Mouse (Mus musculus) G1E (cell line): ENCODE data around the gene Hist1h2bj.

Experiments used
- CTCF ChIP-seq: IDR thresholded peaks from 2 replicates; pipeline ENCODE4 v1.5.1; 2012; ENCODE audit warnings: low read depth, low read length, inconsistent platforms, mixed read lengths
- GATA1 ChIP-seq: IDR thresholded peaks from 2 replicates; pipeline ENCODE4 v1.6.1; 2012; ENCODE audit warnings: borderline replicate concordance, low read length, inconsistent platforms, mixed read lengths
- GATA2 ChIP-seq: IDR thresholded peaks from 2 replicates; pipeline ENCODE4 v1.6.1; 2012; ENCODE audit warnings: low read depth, low read length, inconsistent platforms, borderline replicate concordance
- POLR2AphosphoS5 ChIP-seq: IDR thresholded peaks from 2 replicates; pipeline ENCODE4 v1.6.1; 2012; ENCODE audit warnings: low read depth, low read length, inconsistent platforms; ENCODE audit not compliant: insufficient replicate concordance
- TAL1 ChIP-seq: conservative IDR thresholded peaks from 2 replicates; pipeline ENCODE4 v1.6.1; 2012; ENCODE audit warnings: low read depth, low read length, inconsistent platforms, mixed read lengths

DNA sequence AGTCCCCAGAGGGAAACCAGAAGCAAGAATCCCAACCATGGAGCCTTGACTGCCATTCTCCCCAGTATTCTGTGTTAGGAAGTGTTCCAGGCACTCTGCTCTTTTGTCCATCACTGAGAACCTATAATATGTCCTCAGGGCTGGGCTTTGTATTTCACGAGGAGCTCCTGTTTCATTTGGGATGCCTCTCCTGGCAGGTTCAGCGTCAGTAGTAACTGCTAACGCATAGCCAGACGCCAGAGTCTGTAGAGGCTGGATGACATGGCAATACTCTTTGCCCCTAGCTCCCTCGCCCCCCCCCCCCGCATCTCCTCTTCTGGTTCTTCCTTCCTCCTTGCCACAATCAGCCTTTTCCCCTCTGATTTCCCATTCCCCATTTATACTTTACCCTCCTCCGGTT is 33.4 kb upstream of the Hist1h2bj start, which contains the start of gene Prss16:
- TF ChIP-seq CTCF: no peak
- TF ChIP-seq GATA1: no peak
- TF ChIP-seq POLR2AphosphoS5: no peak
- TF ChIP-seq GATA2: no peak
- TF ChIP-seq TAL1: no peak
